Mouse (Mus musculus) kidney, postnatal 4 days (tissue): Measurements from ENCODE around the gene Gdf7.
A peak's percentile ranks its signal among the peaks of the same experiment; 100 is the strongest.

Source experiments
- DNase-seq, 2 experiments: peaks; one replicate each; pipeline ENCODE4 v3.0.0; 2021; ENCODE audit warnings: mixed read lengths in 2 of 2

Gene Gdf7

DNA sequence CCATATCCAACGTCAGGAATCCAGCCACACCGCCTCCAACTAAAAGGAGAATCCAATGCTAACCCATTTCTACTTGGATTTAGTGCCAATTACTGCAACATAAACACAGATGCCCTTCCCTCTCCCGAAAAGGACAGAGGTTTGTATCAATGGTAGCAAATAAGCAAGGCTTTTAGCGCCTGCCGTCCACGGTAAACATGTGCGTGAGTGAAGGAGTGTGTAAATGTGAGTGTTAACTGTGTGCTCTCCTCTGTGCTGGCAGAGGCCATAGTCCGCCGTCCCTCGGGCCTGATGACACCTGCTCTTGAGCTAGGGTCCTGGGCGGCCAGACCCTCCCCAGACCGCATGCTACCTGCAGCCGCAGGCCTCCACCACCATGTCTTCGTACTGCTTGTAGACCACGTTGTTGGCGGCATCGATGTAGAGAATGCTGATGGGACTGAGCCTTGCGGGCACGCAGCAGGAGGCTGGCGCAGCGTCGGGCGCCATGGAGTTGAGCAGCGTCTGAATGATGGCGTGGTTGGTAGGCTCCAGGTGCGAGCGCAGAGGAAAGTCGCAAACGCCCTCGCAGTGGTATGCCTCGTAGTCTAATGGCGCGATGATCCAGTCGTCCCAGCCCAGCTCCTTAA is 4.1 kb downstream of the Gdf7 start:
- no peak for DNase-seq

DNA sequence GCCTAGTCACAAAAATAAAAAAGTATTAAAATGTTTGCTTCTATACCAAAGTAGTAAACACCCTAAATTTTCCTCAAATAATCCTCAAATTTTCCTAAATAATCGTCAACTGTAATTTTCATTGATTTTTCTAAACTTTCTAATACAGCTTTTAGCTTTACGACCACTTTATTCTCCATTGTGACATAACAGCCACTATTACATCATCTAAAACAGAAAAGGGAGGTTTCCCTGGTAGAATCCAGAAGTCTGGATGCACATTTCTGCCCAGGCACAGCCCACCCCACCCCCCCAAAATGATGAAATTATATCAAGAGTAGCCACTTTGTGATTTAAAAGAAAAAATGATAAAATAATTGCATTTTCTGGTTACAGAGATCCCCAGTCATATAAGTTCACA is 5.6 kb downstream of the Gdf7 start:
- no peak for DNase-seq

DNA sequence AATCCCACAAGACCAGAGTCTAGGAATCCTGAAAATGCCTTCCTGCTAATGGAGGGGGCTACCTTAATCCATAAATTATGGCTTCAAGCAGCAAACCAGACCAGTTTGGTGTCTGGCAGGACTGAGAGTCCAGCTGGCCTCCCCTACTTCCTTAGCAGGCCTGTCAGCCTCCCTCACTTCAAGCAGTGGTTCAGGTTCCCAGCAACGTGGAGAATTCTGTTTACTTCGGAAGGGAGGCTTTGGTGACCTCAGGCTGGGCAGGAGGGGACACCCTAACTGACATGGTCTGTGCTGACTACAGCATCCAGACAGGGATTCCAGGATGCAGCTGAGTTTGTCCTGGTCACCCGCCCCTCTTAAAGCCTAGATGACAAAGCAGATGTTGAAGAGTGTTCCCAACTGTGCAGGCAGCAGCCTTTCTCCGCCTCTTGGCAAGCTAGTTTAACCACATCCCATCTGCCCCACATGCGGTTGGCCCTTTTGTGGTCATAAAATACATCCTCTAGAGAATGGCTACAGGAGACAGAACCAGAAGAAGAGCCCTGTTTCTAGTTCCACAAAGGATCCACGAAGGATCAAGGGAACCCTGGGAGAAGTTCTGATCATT is 6.3 kb downstream of the Gdf7 start:
- DNase-seq = peak; percentile 44 to 60

DNA sequence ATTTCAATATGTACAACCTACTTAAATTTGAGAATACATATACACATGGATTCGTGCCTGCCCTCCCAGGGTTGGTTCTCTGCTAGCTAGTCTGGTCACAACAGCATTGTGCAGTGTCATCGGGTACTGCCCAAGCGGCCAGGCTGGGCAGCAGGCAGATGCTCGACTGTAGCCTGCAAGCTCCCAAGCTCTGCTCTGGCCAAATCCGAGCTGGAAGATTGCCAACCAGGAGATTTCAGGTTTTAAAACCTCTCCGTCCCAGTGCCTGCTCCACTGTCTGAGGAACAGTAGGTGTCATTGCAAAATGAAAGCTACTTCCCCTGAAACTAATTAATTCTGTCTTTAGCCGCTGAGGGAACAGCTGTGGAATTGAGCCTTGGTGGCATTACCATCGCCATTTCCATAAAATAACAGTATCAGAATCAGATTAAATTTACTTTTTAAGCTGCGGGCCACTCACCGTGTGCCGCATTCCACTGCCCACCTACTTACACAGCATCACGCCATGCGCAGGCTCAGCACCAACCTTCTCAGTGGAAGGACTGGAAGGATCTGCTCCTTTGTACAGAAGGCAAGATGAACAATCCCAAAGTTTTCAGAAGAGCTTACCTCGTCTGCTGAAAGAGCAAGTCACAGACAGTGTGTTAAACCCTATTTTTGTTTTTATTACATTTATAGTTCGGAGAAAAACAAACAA is 10.4 kb downstream of the Gdf7 start:
- DNase-seq = no peak

DNA sequence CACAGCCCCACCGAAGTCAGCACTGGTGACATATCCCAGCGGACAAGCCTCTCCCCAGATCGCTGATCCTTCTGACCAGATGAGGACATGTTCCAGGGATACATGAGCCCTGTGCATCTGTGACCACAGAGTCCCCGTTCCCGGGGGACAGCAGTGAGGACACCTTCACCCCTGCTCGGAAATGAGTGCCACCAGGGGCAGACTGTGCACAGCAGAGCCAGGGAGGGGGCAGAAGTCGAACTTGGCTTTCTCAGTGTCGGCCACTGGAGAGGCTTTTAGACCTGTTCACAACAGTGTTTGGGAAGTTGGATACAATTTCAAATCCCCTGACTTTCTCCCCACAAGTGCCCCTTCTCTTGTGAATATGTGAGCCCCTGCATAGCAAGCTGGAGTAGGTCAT is 12.3 kb downstream of the Gdf7 start:
- no peak for DNase-seq

DNA sequence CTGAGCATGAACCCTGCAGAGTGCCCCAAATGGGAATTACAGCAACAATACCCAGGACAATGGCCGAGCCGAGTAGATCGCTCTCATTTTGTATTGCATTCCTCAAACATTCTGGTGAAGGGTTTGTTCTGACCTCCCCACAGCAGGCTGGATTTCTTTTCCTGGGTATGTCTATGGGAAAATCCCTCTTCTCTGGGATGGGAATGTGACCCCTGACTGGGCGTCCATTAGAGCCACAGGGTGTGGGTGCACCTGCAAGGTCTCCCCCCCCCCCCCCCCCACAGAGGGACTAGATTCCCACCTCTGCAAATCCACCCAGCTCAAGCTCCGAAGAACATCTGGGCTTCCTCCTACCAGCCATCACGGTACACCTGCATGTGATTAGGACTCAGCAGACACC is 12.7 kb downstream of the Gdf7 start:
- DNase-seq = no peak

DNA sequence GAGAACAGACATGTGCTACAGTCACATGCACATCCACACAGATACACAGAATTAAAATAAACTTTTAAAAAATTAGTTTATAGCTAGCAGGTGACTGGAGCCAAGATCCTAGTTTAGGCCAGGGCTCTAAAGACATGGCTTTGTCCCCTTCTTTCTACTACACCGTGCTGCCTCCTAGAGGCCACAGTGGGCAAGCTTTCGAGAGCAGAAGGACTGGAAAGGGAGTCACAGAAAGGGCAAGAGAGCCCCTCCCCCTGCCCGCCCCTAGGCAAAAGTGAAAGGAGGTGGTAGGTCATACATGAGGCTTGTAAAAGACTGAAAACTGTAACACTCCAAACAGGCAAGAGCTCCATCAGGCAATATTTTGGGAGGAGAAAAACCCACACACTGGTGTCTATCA is 13.8 kb downstream of the Gdf7 start:
- peak in 1 of 2 experiments; percentile 48 for DNase-seq

DNA sequence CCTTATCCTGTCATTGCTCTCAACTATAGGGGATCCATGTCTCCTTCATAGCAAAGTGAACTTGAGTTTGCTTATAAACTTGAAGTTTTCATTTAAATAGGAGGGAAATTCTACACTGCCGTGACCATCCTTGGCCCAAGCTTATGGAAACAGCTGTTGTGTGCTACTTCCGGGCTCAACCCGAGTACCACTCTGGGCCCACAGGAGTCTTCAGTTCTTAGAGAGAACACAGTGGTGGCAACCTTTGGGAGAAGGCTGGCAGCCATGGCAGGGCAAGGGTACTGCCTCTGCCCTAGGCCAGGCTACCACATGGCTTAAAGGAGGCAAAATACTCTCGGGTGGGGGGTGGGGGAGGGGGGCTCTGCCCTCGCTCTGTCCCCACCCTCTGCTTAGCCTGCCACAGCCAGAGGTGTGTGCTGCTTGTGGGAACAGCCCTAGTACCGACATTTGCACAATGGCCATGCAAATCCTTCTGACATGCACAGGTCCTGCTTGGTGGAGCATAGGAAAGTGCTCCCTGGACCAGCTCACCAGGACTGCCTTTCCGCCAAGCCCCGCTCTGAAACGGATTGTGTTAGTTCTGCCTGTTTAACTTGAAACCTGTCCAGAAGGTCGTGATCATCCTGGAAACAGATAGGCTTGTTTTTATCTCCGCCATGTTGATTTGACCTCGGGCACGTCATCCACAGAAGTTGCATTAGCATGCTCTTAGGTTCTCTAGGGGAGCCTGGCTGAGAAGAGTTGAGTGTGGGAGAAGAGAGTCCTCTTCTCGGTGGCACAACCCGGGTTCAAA is 20.3 kb downstream of the Gdf7 start:
- no peak for DNase-seq

DNA sequence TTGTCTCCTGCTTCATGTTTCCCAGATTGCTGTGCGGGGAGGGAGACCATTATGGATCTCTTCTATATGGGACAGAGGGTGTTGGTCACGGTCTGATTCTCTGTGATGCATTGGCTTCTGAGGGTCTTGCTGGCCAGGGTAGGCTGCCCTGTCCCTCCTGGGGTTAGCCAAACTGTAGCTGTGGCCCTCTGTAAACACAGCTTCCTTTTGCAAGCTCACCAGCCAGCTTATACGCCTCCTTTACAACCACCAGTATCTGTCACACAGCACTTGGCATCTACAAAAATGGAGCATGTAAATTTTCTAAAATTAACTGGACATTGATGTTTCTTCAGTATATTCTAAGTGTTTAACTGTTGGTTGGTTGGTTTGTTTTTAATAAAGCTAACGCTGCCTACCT is 26.3 kb downstream of the Gdf7 start:
- no peak for DNase-seq

DNA sequence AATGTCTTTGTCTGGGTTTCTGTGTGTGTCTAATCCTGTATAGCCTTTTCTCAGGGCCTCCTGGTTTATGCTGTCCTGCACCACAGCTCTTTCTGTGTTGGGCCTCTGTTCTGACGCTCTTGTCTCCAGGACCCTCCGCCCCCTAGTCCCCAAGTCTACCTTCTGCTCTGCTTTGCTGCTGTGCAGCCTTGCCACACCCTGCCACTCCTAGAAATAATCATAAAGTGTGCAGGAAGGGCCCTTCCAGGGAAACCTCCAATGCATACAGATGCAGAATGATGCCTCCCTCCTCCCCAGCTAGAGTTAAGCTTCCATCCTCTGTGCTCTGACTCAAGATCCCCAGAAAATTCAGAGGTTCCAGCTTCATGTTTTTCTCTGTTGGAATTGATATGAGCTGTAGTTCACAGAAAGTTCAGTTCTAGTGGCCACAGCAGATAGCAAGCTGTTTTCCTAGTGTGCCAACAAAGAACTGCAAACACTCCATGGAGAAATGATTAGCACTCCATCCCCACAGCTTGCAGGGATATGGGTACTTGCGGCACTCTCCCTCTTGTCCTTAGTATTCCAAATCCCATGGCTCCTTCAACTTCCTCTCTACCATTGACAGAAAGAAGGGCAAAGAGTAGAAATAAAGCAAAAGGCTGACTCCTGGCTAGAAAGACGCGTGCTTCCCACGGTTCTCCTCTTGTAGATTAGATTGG is 28.1 kb downstream of the Gdf7 start:
- DNase-seq = no peak

DNA sequence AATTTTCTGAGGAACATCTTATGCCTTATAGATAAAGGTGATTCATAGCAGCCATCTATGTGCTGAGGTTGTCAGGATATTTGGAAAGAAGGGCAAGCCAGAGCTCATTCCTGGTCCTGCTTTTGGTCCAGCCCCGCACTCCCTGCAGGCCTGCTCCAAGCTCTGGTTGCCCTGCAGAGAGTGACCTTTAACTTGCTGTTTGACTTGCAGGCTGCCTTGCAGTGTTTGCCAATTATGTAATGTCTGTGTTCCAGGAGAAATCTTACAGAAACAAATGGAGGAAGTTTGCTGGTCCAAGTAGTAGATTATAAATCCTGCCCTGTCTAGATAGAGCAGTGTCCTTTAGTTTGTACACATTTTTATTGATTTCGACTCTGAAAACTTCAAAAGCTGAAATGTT is 30.3 kb downstream of the Gdf7 start:
- no peak for DNase-seq

DNA sequence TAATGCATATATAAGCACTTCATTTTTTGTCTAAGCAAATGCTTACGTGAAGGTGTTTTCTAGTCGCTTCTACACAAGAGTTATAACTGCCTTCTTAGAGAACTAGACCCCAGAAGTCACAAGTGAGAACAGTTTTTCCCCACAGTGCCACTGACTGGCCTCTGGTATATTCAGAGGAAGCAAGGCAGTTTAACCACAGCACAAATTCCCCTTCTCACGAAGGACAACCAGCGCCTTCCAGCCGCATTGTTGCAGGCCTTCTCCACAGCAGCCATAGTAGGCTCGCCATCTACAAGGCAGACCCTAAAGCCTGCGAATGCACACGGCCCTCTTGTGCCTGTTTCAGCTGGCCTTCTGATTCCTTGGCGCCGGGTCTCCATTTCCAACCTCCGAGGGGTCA is 32.1 kb downstream of the Gdf7 start:
- DNase-seq = no peak

DNA sequence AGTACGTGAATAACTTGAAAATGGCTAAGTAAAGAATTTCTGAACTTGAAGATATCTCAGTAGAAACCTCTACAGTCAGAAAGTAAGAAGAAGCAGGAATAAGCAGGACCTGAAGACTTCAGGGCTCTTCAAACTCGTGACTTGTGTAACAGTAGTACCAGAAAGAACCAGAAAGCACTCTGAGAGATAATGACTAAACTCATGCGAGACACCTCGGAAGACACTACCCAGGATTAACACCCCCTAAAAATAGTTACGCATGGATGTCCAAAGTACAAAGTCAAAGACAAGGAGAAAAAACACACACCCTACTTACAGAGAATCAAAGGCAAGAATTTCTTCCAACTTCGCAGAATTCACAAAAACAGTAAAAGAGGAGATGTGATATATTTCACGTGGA is 35.4 kb downstream of the Gdf7 start:
- no peak for DNase-seq

DNA sequence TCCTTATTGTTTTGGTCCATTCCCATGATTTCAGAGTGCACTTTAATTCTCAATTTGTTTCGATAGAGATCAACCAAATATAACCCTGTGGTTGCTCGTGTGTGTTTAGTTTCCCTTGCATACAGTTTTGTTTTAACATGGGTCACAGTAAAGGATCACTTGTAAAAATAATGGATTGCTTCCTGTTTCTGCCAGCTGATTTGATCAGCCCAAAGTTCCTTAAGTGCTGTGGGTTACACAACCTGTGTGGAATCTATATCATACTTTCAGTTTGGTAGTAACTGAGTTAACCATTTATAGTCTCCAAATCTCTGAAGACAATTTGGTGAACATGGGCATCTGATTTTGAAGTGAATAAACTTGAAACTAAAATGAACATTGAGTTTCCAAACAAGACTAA is 41.5 kb downstream of the Gdf7 start:
- no peak for DNase-seq
